Mouse (Mus musculus): Measurements from ENCODE around the gene Mrpl45.

The Mrpl45 gene

GRCm38 (mm10) chr11:97362943-97363643 is 47.6 kb downstream of the Mrpl45 start:
- no peak for DNase-seq (ENCODE audit: low read depth, low spot score)

- no peak for DNase-seq (ENCODE audit: low read depth, low spot score)
Measured at GRCm38 (mm10) chr11:97363644-97363995, 48.1 kb downstream of the Mrpl45 start.

GRCm38 (mm10) chr11:97365556-97365955 is 50.0 kb downstream of the Mrpl45 start:
- no peak for DNase-seq (ENCODE audit: low read depth, low spot score)

GRCm38 (mm10) chr11:97368501-97368900 is 53.0 kb downstream of the Mrpl45 start:
- no peak for DNase-seq (ENCODE audit: low read depth, low spot score)

- DNase-seq (ENCODE audit: low read depth, low spot score), result no peak
Measured at GRCm38 (mm10) chr11:97370329-97371091, 55.0 kb downstream of the Mrpl45 start.

- DNase-seq (ENCODE audit: low read depth, low spot score), result no peak
Measured at GRCm38 (mm10) chr11:97372159-97372864, 56.8 kb downstream of the Mrpl45 start.

GRCm38 (mm10) chr11:97373402-97373801 is 57.9 kb downstream of the Mrpl45 start:
- no peak for DNase-seq (ENCODE audit: low read depth, low spot score)
